Mouse (Mus musculus) adrenal gland, postnatal 14 days (tissue): ENCODE measurements at regions not wholly inside any gene's neighbourhood (a gene's known extent, or its start where the extent isn't known, plus 50 kb on each side); places are given as distances from the start of the nearest gene placed in this dataset.

Experiments
- DNase-seq: peaks from one replicate; pipeline ENCODE4 v3.0.0; 2021; ENCODE audit warnings: mixed read lengths
- microRNA-seq, 2 experiments: library from miRNA; unstranded; fragments of <30 nt; microRNA quantifications; one replicate each; pipeline ENCODE4 v1.2.0; 2021

DNA sequence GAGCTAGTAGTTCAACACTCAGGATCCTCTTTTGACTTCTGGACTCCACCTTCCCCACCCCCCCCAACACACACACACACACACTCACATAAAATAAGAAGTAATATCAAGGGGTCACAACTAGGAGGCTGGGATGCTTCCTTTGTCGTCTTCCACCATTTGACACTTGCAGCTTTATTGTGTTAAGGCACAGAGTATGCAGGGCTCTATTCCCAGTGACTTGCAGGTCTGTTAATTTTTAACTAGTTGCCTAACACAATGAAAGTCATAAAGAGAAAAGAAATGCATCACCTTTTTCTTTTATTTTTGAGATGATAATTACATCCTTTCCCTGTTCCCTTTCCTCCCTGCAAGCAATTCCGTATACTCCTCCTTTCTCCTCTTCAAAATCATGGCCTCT, 66.9 kb upstream of the Adgra3 start:
- no peak for DNase-seq

DNA sequence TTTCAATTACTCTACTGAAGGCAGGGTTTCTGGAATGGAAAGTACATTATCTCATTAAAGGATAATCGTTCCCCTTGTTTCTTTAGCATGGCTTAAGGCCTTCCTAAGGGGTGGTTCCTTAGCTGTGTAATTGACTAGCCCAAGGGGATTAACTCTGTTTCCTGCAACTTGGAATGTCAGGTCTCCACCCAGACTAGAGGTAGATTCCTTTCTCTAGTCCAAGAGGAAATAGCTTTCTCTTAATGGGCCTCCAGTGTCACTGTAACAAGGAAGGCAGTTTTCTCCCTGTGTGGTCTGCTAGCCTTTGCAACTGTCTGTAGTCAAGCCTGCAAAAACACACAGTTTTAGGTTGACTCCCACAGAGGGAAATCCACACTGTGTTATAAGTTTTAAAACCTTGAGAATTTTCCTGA, 64.0 kb upstream of the Adgra3 start:
- DNase-seq, result no peak

DNA sequence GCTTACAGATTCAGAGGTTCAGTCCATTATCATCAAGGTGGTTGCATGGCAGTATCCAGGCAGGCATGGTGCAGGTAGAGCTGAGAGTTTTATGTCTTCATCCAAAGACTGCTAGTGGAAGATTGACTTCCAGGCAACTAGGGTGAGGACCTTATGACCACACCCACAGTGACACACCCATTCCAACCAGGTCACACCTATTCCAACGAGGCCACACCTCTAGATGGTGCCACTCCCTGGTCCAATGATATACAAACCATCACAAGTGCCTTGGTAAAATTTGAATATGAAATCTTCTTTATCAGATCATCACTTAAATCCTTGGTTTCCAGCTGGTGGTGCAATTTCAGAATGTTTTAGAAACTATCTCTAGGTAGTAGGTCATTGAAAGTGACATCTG, 61.1 kb upstream of the Adgra3 start:
- no peak for DNase-seq

Small RNAs in the stretch of these regions (microRNA-seq; reads per million reads assigned to microRNA genes)
- gene Mir8117, result 0 reads per million in 2 experiments
